Mouse (Mus musculus): ENCODE measurements around the gene Grid1. TPM values are rescaled to one million over a fixed set of nuclear protein-coding genes. Genes with fewer than 3 reads are reported as not detected.

Gene Grid1
- polyA plus RNA-seq, 1 experiment from 2014 or later = 0.81 TPM

- Histone ChIP-seq H3K9ac (no peak overlapping the region), H3K4me2 (no peak overlapping the region), H3K9me3 (0 out of 2 replicates have a peak, but pooled peaks cover 3% of the 10 kb centered on the region), H3K27ac (no peak overlapping the region), H3K27me3 (no peaks in the 10 kb centered on the region), H3K4me1 (no peaks in the 10 kb centered on the region), H3K36me3 (no peaks in the 10 kb centered on the region), H3K4me3 (no peak overlapping the region)
- no peak for ATAC-seq (ENCODE audit: insufficient number of reproducible peaks, insufficient read depth, low FRiP score, low TSS enrichment, low read depth)
- WGBS = 76% methylated on average over 3 of the region's 3 CpGs
Observed at GRCm38 (mm10) chr14:35374374-35374773, 554.5 kb downstream of the Grid1 start.

- Histone ChIP-seq H3K27me3 (no peaks in the 10 kb centered on the region), H3K9ac (no peak overlapping the region)
- WGBS = 61% methylated on average over 4 of the region's 4 CpGs
Observed at GRCm38 (mm10) chr14:35393591-35393990, 573.7 kb downstream of the Grid1 start.

GRCm38 (mm10) chr14:35404249-35404908 is 584.5 kb downstream of the Grid1 start:
- Histone ChIP-seq H3K27me3 (no peaks in the 10 kb centered on the region), H3K9ac (no peak overlapping the region), H3K4me1 (no peaks in the 10 kb centered on the region), H3K9me3 (no peaks in the 10 kb centered on the region), H3K4me3 (no peak overlapping the region), H3K4me2 (no peak overlapping the region), H3K36me3 (no peaks in the 10 kb centered on the region), H3K27ac (no peak overlapping the region)
- ATAC-seq (ENCODE audit: insufficient number of reproducible peaks, insufficient read depth, low FRiP score, low TSS enrichment, low read depth) = no peak
- WGBS = 72% methylated on average over 3 of the region's 3 CpGs

More at GRCm38 (mm10) chr14:35393591-35393990, 573.7 kb downstream of the Grid1 start:
- no peak for ATAC-seq (ENCODE audit: insufficient number of reproducible peaks, insufficient read depth, low FRiP score, low TSS enrichment, low read depth)
- Histone ChIP-seq H3K27ac (no peak overlapping the region), H3K36me3 (no peaks in the 10 kb centered on the region), H3K4me3 (no peak overlapping the region), H3K4me2 (no peak overlapping the region), H3K4me1 (no peaks in the 10 kb centered on the region), H3K9me3 (no peaks in the 10 kb centered on the region)

- H3K36me3 ChIP-seq = no peaks in the 10 kb centered on the region
- no peaks in the 10 kb centered on the region for H3K4me1 ChIP-seq
- H3K4me3 ChIP-seq = no peak overlapping the region
- H3K9me3 ChIP-seq = no peaks in the 10 kb centered on the region
- H3K4me2 ChIP-seq = no peak overlapping the region
- no peak overlapping the region for H3K9ac ChIP-seq
- 71% methylated on average over 2 of the region's 2 CpGs for WGBS
- ATAC-seq (ENCODE audit: insufficient number of reproducible peaks, insufficient read depth, low FRiP score, low TSS enrichment, low read depth) = no peak
- H3K27me3 ChIP-seq = no peaks in the 10 kb centered on the region
- H3K27ac ChIP-seq = no peak overlapping the region
Observed at GRCm38 (mm10) chr14:35430259-35430658, 610.4 kb downstream of the Grid1 start.

GRCm38 (mm10) chr14:35453702-35454101 is 633.8 kb downstream of the Grid1 start:
- Histone ChIP-seq H3K4me1 (no peaks in the 10 kb centered on the region), H3K36me3 (no peaks in the 10 kb centered on the region), H3K9ac (no peak overlapping the region), H3K9me3 (no peaks in the 10 kb centered on the region), H3K27ac (no peak overlapping the region), H3K4me2 (no peak overlapping the region), H3K4me3 (no peak overlapping the region), H3K27me3 (no peaks in the 10 kb centered on the region)
- 88% methylated on average over 7 of the region's 7 CpGs for WGBS
- ATAC-seq (ENCODE audit: insufficient number of reproducible peaks, insufficient read depth, low FRiP score, low TSS enrichment, low read depth) = no peak

- Histone ChIP-seq H3K27me3 (no peaks in the 10 kb centered on the region), H3K9ac (no peak overlapping the region), H3K4me2 (no peak overlapping the region), H3K27ac (no peak overlapping the region), H3K36me3 (no peaks in the 10 kb centered on the region), H3K4me1 (no peaks in the 10 kb centered on the region), H3K9me3 (no peaks in the 10 kb centered on the region), H3K4me3 (no peak overlapping the region)
- 57% methylated on average over 6 of the region's 6 CpGs for whole genome bisulfite sequencing
- no peak for ATAC-seq (ENCODE audit: insufficient number of reproducible peaks, insufficient read depth, low FRiP score, low TSS enrichment, low read depth)
Observed at GRCm38 (mm10) chr14:35468254-35468653, 648.3 kb downstream of the Grid1 start.

- Histone ChIP-seq H3K27ac (no peak overlapping the region), H3K9me3 (no peaks in the 10 kb centered on the region), H3K27me3 (no peaks in the 10 kb centered on the region), H3K4me3 (no peak overlapping the region), H3K9ac (no peak overlapping the region), H3K4me2 (no peak overlapping the region), H3K4me1 (no peaks in the 10 kb centered on the region), H3K36me3 (no peaks in the 10 kb centered on the region)
- no peak for ATAC-seq (ENCODE audit: insufficient number of reproducible peaks, insufficient read depth, low FRiP score, low TSS enrichment, low read depth)
- 70% methylated on average over 2 of the region's 2 CpGs for WGBS
Observed at GRCm38 (mm10) chr14:35486017-35486416, 666.1 kb downstream of the Grid1 start.

GRCm38 (mm10) chr14:35502324-35502723 is 682.4 kb downstream of the Grid1 start:
- no peak overlapping the region for H3K4me3 ChIP-seq
- no peaks in the 10 kb centered on the region for H3K27me3 ChIP-seq
- no peak overlapping the region for H3K9ac ChIP-seq
- H3K4me1 ChIP-seq = no peaks in the 10 kb centered on the region
- H3K27ac ChIP-seq = no peak overlapping the region
- no peaks in the 10 kb centered on the region for H3K36me3 ChIP-seq
- no peak for ATAC-seq (ENCODE audit: insufficient number of reproducible peaks, insufficient read depth, low FRiP score, low TSS enrichment, low read depth)
- WGBS = 64% methylated on average over 5 of the region's 5 CpGs
- no peak overlapping the region for H3K4me2 ChIP-seq
- no peaks in the 10 kb centered on the region for H3K9me3 ChIP-seq

GRCm38 (mm10) chr14:35519402-35519801 is 699.5 kb downstream of the Grid1 start:
- Histone ChIP-seq H3K27ac (no peak overlapping the region), H3K9me3 (no peaks in the 10 kb centered on the region), H3K4me2 (no peak overlapping the region), H3K36me3 (no peaks in the 10 kb centered on the region), H3K27me3 (no peaks in the 10 kb centered on the region), H3K4me3 (no peak overlapping the region), H3K4me1 (no peaks in the 10 kb centered on the region), H3K9ac (no peak overlapping the region)
- ATAC-seq (ENCODE audit: insufficient number of reproducible peaks, insufficient read depth, low FRiP score, low TSS enrichment, low read depth) = no peak

- H3K9me3 ChIP-seq = no peaks in the 10 kb centered on the region
- no peak overlapping the region for H3K9ac ChIP-seq
- no peak for ATAC-seq (ENCODE audit: insufficient number of reproducible peaks, insufficient read depth, low FRiP score, low TSS enrichment, low read depth)
- H3K27me3 ChIP-seq = no peaks in the 10 kb centered on the region
- no peak overlapping the region for H3K4me3 ChIP-seq
- no peaks in the 10 kb centered on the region for H3K36me3 ChIP-seq
- H3K4me1 ChIP-seq = 0 out of 2 replicates have a peak, but pooled peaks cover 3% of the 10 kb centered on the region
- no peak overlapping the region for H3K4me2 ChIP-seq
- no peak overlapping the region for H3K27ac ChIP-seq
- 83% methylated on average over 3 of the region's 3 CpGs for WGBS
Observed at GRCm38 (mm10) chr14:35538835-35539234, 718.9 kb downstream of the Grid1 start.

GRCm38 (mm10) chr14:35541254-35541991 is 721.5 kb downstream of the Grid1 start:
- Histone ChIP-seq H3K27ac (no peak overlapping the region), H3K36me3 (no peaks in the 10 kb centered on the region), H3K9me3 (no peaks in the 10 kb centered on the region), H3K4me2 (no peak overlapping the region), H3K4me1 (0 out of 2 replicates have a peak, but pooled peaks cover 3% of the 10 kb centered on the region), H3K9ac (no peak overlapping the region), H3K27me3 (no peaks in the 10 kb centered on the region), H3K4me3 (no peak overlapping the region)
- 44% methylated on average over 4 of the region's 4 CpGs for WGBS
- no peak for ATAC-seq (ENCODE audit: insufficient number of reproducible peaks, insufficient read depth, low FRiP score, low TSS enrichment, low read depth)

GRCm38 (mm10) chr14:35541992-35542380 is 722.1 kb downstream of the Grid1 start:
- Histone ChIP-seq H3K27me3 (no peaks in the 10 kb centered on the region), H3K4me2 (no peak overlapping the region), H3K27ac (no peak overlapping the region), H3K4me3 (no peak overlapping the region), H3K36me3 (no peaks in the 10 kb centered on the region), H3K9ac (no peak overlapping the region), H3K9me3 (no peaks in the 10 kb centered on the region), H3K4me1 (0 out of 2 replicates have a peak, but pooled peaks cover 3% of the 10 kb centered on the region)
- 51% methylated on average over 1 of the region's 1 CpGs for WGBS
- no peak for ATAC-seq (ENCODE audit: insufficient number of reproducible peaks, insufficient read depth, low FRiP score, low TSS enrichment, low read depth)

All from embryonic facial prominence, embryonic 13.5 days (tissue).